Mouse (Mus musculus): Measurements from ENCODE around the gene 4930556J24Rik.

DNA sequence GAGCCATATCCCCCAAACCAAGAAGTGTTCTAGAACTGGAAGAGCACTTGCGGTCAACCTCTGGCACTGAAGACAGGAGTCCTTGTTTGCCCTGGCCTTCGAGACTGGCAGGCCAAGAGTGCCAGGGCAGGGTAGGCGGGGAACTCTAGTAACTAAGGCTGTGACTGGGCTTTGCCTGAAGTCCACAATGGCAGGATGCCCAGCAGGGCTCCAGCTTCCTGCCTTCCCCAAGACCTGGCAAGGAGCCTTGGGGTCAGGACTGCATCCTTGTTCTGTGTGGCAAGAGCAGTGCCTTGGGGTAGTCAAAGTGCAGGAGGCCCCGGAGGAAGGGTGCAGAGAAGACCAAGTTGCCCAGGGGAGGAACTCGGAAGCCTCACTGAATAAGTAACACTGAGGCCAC, 73.5 kb downstream of the 4930556J24Rik start:
- TF ChIP-seq CTCF (IDR thresholded peaks at IDR 0.05; ENCODE audit: low read depth), result no peak
- no peak for TF ChIP-seq EP300 (IDR thresholded peaks at IDR 0.05; ENCODE audit: low read depth)

Measured in liver, postnatal 0 days (tissue).